Mouse (Mus musculus) heart, postnatal 0 days (tissue): Measurements from ENCODE around the gene Oit1. TPM values are rescaled to one million over a fixed set of nuclear protein-coding genes. Genes with fewer than 3 reads are reported as not detected.

Experiments used
- ATAC-seq: fragments of 200-750 bp; cut with Nextera tagmentation; 2 replicates; pipeline ENCODE4 v1.8.0; 2017; ENCODE audit warnings: low read depth, moderate number of reproducible peaks, moderate library complexity; ENCODE audit not compliant: insufficient read depth
- DNase-seq: peaks from one replicate; pipeline ENCODE4 v3.0.0-alpha.2; 2016; ENCODE audit warnings: low spot score
- H3K27ac ChIP-seq: fragments of 300-500 bp; sonication (generic); 2 replicates; pipeline ENCODE4 v1.5.1; 2014; ENCODE audit warnings: low read depth, mild to moderate bottlenecking
- H3K27me3 ChIP-seq: fragments of 300-500 bp; sonication (generic); 2 replicates; pipeline ENCODE4 v1.6.1; 2014; ENCODE audit warnings: low read length, mixed read lengths; ENCODE audit not compliant: control insufficient read depth, insufficient read depth
- H3K36me3 ChIP-seq: fragments of 300-500 bp; sonication (generic); replicated peaks from 2 replicates; pipeline ENCODE4 v1.6.1; 2014; ENCODE audit warnings: low read length, mixed read lengths; ENCODE audit not compliant: control insufficient read depth, insufficient read depth
- H3K4me1 ChIP-seq: fragments of 300-500 bp; sonication (generic); 2 replicates; pipeline ENCODE4 v1.6.1; 2014; ENCODE audit warnings: antibody characterized with exemption; ENCODE audit not compliant: control insufficient read depth, insufficient read depth
- H3K4me2 ChIP-seq: fragments of 300-500 bp; sonication (generic); 2 replicates; pipeline ENCODE4 v1.6.1; 2014; ENCODE audit warnings: low read depth, mild to moderate bottlenecking, low read length, moderate library complexity
- H3K4me3 ChIP-seq: fragments of 300-500 bp; sonication (generic); 2 replicates; pipeline ENCODE4 v1.5.1; 2014; ENCODE audit warnings: low read depth, low read length
- H3K9ac ChIP-seq: fragments of 300-500 bp; sonication (generic); replicated peaks from 2 replicates; pipeline ENCODE4 v1.6.1; 2014; ENCODE audit warnings: low read depth, low read length, mixed read lengths
- H3K9me3 ChIP-seq: fragments of 300-500 bp; sonication (generic); replicated peaks from 2 replicates; pipeline ENCODE4 v1.6.1; 2016; ENCODE audit warnings: low read length; ENCODE audit not compliant: control insufficient read depth
- CTCF ChIP-seq: IDR thresholded peaks from 2 replicates; pipeline ENCODE4 v1.5.1; 2016; ENCODE audit warnings: antibody characterized with exemption, control low read depth, low read depth
- EP300 ChIP-seq: IDR thresholded peaks from 2 replicates; pipeline ENCODE4 v1.6.1; 2016; ENCODE audit warnings: antibody characterized with exemption, low read depth
- WGBS: fragments of 180-500 bp; shearing (Covaris S2); extraction: QIAGEN DNeasy Blood & Tissue Kit; methylation state at CpG from one replicate; pipeline ENCODE4 v1.1.7; 2014; 5-methylcytosine and 5-hydroxymethylcytosine counted together
- polyA plus RNA-seq: library from polyadenylated mRNA; unstranded; fragments of >200 nt; fragmentation: Nextera tagmentation; extraction: Ambion mirVana; gene quantifications from 2 replicates; pipeline ENCODE4 v1.2.1, GENCODE M21; 2015
- total RNA-seq: library from RNA; depleted of rRNA; stranded (reverse); fragments of >200 nt; gene quantifications from 2 replicates; pipeline ENCODE4 v1.2.3, GENCODE M21; 2014; ENCODE audit warnings: low replicate concordance; rRNA removed

Oit1 gene
- total and polyA plus RNA-seq, 2 experiments from 2014 or later, result not detected

DNA sequence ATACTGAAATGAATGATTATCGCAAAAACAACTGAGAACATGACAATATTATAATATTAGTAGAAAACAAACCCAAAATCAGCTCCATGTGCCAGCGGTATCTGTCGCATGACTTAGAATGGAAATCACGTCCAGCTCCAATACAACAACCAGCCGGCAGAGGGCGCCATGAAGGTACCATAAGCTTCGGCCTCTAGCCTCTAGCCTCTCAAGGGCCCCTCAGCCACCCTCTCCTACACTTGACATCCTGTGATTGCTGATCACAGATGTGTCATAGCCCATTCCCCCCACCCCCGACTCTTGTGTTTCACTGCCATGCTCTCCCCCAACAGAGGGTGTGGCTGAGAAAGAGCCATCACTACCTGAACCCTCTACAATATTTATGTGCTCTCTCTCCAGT is 78.3 kb downstream of the Oit1 start:
- Histone ChIP-seq H3K9ac (no peak overlapping the region), H3K9me3 (no peaks in the 10 kb centered on the region), H3K4me3 (no peak overlapping the region), H3K27me3 (no peaks in the 10 kb centered on the region), H3K27ac (no peak overlapping the region), H3K36me3 (no peaks in the 10 kb centered on the region), H3K4me2 (no peak overlapping the region), H3K4me1 (no peaks in the 10 kb centered on the region)
- 27% methylated on average over 8 of the region's 8 CpGs for WGBS
- ATAC-seq (peak; percentile 39; the same call in 1 of the 2 replicates), DNase-seq (no peak)
- TF ChIP-seq CTCF (peak; percentile 61), EP300 (no peak)

Other genes starting within 250 kb of the Oit1 start
- 535 and 560 TPM in 2 replicates for gene Pdhb, start 205.7 kb downstream of the Oit1 start, total RNA-seq
- 1,048 and 1,051 TPM in 2 replicates for gene Pdhb, start 205.7 kb downstream of the Oit1 start, polyA plus RNA-seq
- 5.8 and 7.9 TPM in 2 replicates for gene Kctd6, start 164.6 kb downstream of the Oit1 start, total RNA-seq
- gene Kctd6, start 164.6 kb downstream of the Oit1 start, polyA plus RNA-seq, result 11.4 and 12.6 TPM in 2 replicates
- 0.39 TPM in 1 of 2 replicates, not detected in the other for gene Acox2, start 119.4 kb downstream of the Oit1 start, total RNA-seq
- 0.15 TPM in 1 of 2 replicates, not detected in the other for gene Acox2, start 119.4 kb downstream of the Oit1 start, polyA plus RNA-seq
- 3.2 and 5.0 TPM in 2 replicates for gene Fam107a, start 60.7 kb downstream of the Oit1 start, total RNA-seq
- 0.14 and 0.26 TPM in 2 replicates for gene Fam107a, start 60.7 kb downstream of the Oit1 start, polyA plus RNA-seq